Mouse (Mus musculus): ENCODE measurements at regions not wholly inside any gene's neighbourhood (a gene's known extent, or its start where the extent isn't known, plus 50 kb on each side); places are given as distances from the start of the nearest gene placed in this dataset.

- DNase-seq: no peak
Observed at GRCm38 (mm10) chr15:5510056-5510455, 266.1 kb upstream of the Ptger4 start.

GRCm38 (mm10) chr15:5511046-5511445 is 267.1 kb upstream of the Ptger4 start:
- no peak for DNase-seq

- DNase-seq: no peak
Observed at GRCm38 (mm10) chr15:5512546-5512945, 268.6 kb upstream of the Ptger4 start.

- no peak for DNase-seq
Observed at GRCm38 (mm10) chr15:5513146-5513545, 269.2 kb upstream of the Ptger4 start.

GRCm38 (mm10) chr15:5514217-5514616 is 270.2 kb upstream of the Ptger4 start:
- DNase-seq: no peak

GRCm38 (mm10) chr15:5517244-5517966 is 273.4 kb upstream of the Ptger4 start:
- no peak for DNase-seq

- DNase-seq: no peak
Observed at GRCm38 (mm10) chr15:5519552-5519951, 275.6 kb upstream of the Ptger4 start.

- DNase-seq: no peak
Observed at GRCm38 (mm10) chr15:5519997-5520396, 276.0 kb upstream of the Ptger4 start.

- no peak for DNase-seq
Observed at GRCm38 (mm10) chr15:5528619-5529018, 284.6 kb upstream of the Ptger4 start.

GRCm38 (mm10) chr15:5533656-5534055 is 289.7 kb upstream of the Ptger4 start:
- no peak for DNase-seq

GRCm38 (mm10) chr15:5537432-5537831 is 293.4 kb upstream of the Ptger4 start:
- no peak for DNase-seq

- no peak for DNase-seq
Observed at GRCm38 (mm10) chr15:5539301-5539928, 295.4 kb upstream of the Ptger4 start.

GRCm38 (mm10) chr15:5554526-5554925 is 310.5 kb upstream of the Ptger4 start:
- DNase-seq: no peak

GRCm38 (mm10) chr15:5554926-5555325 is 310.9 kb upstream of the Ptger4 start:
- DNase-seq: no peak

- DNase-seq: no peak
Observed at GRCm38 (mm10) chr15:5555381-5556066, 311.5 kb upstream of the Ptger4 start.

GRCm38 (mm10) chr15:5561783-5562182 is 317.8 kb upstream of the Ptger4 start:
- DNase-seq: no peak

GRCm38 (mm10) chr15:5574366-5574765 is 330.4 kb upstream of the Ptger4 start:
- no peak for DNase-seq

- no peak for DNase-seq
Observed at GRCm38 (mm10) chr15:5579559-5579958, 335.6 kb upstream of the Ptger4 start.

- no peak for DNase-seq
Observed at GRCm38 (mm10) chr15:5580416-5580815, 336.4 kb upstream of the Ptger4 start.

- DNase-seq: no peak
Observed at GRCm38 (mm10) chr15:5584381-5584780, 340.4 kb upstream of the Ptger4 start.

- DNase-seq: no peak
Observed at GRCm38 (mm10) chr15:5604732-5605266, 360.8 kb upstream of the Ptger4 start.

- no peak for DNase-seq
Observed at GRCm38 (mm10) chr15:5607533-5607932, 363.5 kb upstream of the Ptger4 start.

GRCm38 (mm10) chr15:5623021-5623420 is 379.0 kb upstream of the Ptger4 start:
- no peak for DNase-seq

Data from adrenal gland, adult 8-10 months (tissue).